Mouse (Mus musculus): ENCODE data around the gene Arhgef1.

The Arhgef1 gene

DNA sequence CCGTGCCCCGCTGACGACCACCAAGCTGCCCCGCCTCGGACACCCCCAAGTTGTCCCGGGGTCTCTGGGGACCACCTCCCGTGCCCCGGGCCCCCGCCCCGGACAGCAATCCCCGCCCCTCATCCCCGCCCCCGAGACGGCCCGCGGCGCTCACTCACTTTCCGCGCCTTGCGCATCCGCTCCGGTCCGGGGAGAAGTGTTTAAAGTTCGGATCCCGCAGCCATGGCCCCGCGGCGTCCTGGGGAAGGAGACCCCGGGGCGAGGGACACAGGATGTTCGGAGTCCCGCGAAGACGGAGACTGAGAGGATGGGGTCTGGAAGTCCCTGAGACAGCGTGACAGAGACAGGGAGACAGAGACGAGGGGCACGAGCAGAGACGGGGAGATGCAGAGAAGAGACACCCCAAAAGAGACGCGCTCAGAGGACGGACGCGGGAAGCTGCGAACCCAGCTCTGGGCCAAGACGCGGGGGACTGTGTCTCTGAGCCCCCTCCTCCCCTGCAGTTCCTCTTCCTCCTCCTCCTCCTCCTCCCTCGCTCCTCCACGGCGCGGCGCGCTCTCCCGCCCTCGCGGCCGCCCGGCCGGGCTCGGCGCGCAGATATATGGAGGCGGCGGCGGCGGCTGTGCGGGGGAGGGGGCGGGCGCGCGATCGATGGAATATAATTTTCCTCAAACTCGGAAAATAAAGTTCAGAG, 41.7 kb downstream of the Arhgef1 start, which contains the start of gene Gm4881:
TSS of gene Gm4881 (minus strand) at position 238 of the 694 bp plus-strand sequence.
- no peak for DNase-seq (ENCODE audit: low read depth, low spot score)

DNA sequence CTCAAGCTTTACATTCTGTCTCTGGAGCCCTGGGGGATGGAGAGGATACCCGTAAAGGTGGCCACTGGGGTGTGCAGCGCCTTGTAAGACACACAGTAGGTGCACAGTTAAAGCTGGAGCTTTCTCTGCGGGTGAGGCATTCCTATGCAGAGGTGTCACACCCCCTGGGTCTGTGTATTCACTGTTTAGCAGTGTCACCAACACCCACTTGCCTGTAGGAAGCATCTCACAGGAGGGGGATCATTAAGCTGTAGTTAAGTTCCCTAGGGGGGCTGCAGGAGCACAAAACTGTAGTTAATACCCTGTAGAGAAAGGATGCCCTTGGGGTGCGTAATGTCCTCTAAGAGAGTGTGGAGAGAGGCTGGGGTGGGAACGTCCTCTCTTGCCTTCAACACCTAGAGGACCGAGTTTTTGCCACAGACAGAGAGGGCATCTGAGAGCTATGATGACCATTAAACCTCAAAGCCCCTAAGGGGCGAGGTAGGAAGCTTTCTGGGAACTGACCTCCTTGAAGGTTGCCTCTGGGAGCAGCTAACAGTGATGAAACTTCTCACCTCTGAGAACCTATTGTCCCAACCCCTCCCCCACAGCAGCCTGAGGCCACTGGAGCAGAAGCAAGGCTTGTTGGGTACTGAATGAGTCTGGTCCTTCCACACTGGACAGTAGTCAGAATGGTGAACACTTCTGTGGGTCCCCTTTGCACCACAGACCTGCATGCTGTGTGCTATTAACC, 44.8 kb downstream of the Arhgef1 start:
- DNase-seq (ENCODE audit: low read depth, low spot score) = no peak

DNA sequence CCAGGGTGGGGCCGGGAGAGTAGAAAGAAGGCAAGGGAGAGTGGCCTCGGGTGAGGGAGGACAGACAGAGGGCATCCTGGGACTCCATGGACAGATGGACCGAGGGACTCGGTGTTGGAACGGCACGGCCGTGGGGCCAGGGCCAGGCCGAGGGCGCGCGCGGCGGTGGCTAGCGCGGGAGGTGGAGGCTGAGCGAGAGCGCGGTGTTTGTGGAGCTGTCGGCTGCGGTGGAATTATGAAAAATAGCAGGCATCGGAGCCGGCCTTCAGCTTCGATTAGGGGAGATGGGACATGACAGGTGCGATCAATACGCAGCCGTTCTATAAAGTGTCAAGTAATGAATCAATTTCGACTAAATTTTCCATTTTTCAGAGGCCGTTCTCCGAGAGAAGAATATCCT, 46.1 kb downstream of the Arhgef1 start:
- DNase-seq (ENCODE audit: low read depth, low spot score) = no peak

DNA sequence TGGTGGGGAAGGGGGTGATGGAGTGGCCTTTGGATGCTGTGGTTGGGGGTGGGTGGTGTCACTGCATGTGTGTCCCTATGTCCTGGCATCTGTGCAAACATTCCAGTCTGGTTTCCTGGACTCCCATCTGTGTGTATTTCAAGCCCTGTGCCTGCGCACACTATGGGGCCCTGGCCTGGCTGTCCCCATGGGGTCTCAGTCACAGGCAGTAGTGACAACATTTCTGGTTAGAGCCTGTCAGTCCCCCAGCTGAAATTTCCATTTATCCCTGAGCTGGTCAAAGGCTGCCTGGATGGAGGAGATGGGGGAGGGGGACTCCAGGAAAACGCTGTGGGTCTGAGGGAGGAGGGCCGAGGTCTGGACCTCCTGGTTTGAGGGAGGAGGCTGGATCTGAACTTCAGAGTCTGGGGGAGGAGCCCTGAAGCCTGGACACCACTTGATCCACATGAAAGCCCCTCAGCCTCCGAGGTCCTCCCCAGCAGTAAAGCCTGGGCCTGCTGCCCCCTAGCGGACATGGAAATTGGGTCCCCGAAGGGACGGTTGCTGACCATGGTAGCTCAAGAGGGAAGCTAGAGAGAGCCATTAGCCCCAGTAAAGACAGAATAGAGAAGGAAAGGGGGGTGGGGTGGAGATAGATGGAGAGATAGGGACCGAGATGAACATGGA, 47.4 kb downstream of the Arhgef1 start:
- DNase-seq (ENCODE audit: low read depth, low spot score) = no peak

DNA sequence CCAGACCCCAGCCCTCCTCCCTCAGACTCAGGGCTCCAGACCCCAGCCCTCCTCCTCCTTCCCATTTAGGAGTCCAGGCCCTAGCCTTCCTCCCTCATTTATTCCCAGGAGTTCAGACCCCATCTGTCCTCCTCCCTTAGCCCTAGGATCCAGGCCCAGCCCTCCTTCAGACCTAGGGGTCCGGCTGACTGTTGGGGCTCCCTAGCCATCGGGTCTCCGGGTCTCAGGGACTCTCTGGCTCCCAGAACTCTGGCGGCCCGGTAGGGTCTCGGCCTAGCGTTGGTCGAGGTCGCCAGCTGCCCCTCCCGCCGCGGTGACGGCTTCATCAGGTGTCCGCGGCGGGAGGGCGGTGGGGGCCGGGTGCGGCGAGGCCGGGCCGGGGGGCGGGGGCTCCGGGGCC, 51.3 kb downstream of the Arhgef1 start:
- DNase-seq (ENCODE audit: low read depth, low spot score) = no peak

DNA sequence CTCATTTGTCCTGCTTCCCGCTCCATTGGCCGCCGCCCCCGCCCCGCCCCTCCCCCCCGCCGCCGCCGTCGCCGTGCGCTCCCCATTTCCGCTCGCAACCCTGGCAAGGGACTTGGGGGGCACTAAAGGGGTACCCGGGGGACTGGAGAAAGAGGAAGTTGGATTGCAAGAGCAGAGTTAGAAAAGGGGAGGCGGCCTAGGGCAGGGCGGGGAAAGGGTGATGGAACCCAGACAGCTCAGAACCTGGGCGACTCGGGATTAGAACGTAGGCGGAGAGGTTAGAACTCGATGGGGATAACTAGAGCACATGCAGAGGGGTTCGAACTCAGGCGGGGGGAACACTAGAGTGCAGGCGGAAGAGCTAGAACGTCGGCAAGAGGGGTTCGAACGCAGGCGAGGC, 51.7 kb downstream of the Arhgef1 start:
- DNase-seq (ENCODE audit: low read depth, low spot score) = no peak

DNA sequence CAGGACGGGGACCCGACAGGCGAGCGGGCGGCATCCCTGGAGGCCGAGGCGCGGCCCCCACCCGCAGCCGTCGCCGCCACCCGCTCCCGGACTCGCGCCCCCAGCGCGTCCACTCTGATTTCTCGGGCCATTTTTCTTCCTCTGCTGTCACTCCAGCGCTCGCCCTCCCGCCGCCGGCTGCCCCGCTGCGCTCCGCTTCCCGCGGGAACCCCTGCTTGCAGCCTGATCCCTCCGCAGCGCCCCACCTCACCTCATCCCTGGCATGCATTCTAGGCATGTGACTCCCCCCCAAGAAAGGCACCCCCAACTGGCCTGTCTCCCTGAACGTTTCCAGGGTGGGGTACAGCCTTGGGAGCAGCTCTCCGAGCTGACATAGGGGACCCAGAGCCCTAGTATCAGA, 52.5 kb downstream of the Arhgef1 start:
- DNase-seq (ENCODE audit: low read depth, low spot score) = no peak

DNA sequence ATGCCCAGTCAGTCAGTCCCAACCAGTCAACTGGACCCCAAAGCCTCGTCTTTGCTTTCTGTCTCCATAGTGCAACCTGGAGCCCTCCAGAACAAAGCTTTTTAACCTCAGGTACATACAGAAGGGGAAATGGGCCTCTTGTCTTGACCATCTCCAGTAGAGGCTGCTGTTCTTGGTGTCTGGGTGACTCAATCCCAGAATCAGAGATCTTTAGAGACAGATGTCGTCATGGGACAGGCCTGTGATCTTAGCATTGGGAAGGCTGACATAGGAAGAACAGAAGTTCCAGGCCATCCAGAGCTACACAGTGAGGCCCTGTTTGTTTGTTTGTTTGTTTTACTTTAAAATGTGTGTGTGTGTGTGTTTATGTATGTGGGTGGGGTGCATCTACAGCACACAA, 61.6 kb downstream of the Arhgef1 start:
- DNase-seq (ENCODE audit: low read depth, low spot score) = no peak

DNA sequence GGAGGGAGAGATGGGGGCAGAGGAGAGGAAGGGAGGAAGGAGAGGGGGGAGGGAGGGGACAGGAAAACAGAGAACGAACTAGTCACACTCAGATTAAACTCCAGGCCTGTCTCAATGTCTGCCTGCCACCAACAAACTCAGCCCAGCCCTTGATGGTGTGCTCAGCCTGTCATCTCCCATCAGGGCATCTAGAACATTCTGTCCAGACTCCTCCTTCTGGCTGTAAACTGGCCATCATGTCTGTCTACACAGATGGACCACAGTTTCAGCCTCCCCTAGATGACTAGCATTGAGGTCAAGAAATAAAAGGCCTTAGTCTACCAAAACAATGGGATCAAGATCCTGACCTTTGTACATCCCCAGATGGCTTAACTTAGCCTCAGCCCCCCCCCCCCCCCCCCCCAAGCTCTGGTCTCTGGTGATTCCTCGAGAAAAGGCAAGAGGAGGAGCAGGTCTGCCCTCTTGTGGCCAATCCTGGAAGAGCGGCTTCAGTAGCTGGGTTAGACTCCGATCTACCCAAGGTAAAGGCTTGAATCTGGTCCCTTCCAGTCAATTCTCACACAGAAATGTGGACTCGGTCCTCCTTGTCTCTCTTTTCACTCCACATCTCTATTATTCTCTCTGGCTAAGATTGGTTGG, 62.3 kb downstream of the Arhgef1 start:
- DNase-seq (ENCODE audit: low read depth, low spot score) = no peak

DNA sequence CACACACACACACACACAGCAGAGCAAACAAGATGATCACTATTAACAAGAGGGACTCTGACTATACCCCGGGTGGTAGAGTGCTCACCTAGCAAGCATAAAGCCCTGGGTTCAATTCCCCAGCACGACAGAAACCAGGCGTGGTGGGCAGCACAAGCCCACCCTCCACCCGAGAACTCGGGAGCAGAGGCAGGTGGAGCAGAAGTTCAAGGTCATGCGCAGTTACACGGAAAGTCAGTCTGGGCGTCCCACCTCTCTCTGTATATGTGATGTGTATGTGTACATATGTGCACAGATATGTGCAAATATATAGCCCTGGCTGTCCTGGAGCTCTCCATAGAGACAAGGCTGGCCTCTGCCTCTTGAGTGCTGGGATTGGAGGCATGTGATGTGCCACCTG, 65.3 kb downstream of the Arhgef1 start:
- no peak for DNase-seq (ENCODE audit: low read depth, low spot score)

DNA sequence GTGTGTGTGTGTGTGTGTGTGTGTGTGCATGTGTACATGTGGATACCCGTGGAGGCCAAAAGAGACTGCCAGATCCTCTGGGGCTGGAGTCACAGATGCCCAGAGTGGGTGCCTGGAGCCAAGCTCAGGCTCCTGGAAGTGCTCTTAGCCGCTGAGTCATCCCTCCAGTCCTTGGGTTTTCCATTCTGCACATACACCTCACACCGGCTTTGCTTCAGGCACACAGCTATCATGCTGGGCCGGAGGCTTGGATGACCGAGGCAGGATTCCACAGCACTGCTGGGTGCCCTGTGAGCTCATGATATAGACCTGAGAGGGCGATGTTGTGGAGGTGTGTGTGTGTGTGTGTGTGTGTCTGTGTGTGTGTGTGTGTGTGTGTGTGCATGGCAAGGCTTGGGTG, 65.8 kb downstream of the Arhgef1 start:
- DNase-seq (ENCODE audit: low read depth, low spot score) = no peak

DNA sequence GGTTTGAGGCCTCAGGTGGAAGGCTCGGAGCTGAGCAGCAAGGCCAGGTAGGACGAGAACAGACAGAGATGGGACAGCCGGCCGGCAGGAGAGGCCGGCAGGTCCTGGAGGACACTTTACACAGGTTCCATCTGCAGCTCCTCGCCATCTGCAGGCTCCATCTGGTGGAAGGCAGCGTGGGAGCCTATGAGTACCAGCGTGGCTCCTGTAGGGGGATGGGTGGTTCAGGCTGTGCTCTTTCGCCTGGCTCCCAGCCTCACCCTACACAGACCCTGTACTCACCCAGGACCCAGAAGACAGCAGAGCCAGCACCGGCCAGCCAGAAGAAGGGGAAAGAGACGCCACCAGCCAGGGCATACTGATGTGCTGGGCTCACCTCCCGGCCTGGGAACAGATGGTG, 67.1 kb downstream of the Arhgef1 start:
- DNase-seq (ENCODE audit: low read depth, low spot score) = no peak

DNA sequence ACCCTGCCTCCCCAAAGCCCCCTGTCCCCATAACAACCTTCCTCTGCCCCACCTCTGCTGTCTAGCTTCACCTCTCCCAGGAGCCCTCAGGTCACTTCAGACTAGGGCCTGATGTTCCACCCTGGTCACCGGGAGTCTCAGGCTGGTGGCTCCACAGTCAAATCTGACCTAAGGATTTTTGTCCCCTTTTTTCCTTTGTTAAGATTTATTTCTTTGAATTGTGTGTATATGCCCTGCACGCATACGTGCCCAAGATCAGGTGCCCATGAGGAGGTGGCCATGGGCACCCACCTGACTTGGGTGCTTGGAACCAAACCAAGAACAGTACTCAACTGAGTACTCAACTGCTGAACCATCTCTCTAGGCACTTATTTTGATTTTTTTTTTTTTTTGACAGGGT, 67.6 kb downstream of the Arhgef1 start:
- DNase-seq (ENCODE audit: low read depth, low spot score) = no peak

DNA sequence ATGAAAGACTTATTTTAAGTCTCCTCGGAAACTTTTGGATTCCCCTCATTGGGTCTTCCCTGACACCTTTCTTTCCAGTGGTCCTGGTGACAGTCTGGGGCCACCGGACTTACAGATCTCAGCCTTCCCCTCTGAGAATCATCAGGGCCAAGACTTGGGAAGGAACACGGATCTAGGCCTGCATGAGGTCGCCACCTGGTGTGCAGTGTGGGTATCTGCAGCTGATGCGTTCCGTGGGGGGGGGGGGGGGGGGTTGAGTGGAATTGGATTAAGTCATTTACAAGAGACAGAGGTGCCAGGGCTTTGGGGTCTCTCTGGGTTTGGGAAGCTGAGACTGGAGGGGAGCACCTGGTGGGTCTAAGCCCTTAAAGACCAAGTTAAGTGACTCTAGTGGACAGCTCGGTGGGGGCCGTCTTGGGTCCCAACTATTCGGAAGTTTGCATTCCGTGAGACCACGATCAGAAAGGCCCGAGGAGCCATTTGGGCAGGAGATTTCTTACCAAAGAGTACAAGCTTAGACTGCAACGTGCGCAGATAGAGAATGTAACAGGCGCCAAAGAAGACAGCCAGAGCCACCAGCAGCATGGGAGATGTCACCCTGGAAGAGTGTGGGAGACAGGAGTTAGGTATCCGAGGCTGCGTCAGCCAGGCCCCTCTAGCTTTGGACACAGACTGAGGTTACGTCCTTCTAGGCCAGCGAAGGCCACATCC, 68.7 kb downstream of the Arhgef1 start:
- DNase-seq (ENCODE audit: low read depth, low spot score) = no peak

DNA sequence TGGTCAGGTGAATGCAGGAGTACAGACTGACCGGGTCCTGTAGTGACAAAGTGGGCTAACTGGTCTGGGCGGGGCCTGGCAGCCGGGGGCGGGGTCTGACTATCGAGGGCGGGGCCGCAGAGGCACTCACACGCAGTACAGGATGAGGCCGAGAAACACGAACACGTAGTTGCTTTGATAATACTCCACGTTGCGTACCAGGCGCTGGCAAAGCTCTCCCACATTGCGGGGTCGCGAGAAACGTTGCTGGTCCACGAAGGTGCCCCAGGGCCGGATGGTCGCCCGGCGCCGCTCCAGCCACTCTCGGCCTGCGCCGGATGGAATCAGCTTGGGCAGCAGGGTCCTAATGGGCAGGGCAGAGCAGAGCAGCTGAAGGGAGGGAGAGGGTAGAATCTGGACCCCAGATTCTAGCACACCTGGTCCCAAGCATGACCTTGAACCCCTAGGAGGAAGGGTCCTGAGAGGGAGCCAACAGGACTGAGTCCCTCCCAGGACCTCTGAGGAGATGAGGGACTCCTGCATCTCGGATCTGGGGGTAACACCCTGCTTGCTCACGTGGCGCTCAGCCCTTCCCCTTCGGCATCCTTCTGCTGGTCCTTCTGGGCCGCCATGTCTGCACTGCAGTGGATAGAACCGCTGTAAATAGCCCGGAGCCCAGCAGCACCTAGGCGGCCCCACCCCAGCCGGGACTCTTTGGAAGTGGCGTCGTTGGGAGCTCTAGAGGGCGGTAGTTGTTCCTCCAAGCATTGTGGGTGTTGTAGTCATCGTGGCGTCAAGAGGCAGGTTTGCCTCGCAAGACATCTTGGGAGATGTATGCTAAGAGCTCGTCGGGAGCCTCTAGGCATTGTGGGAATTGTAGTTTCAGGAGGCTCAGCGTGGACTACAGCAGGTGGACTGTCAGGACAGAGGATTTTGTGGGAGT, 69.5 kb downstream of the Arhgef1 start, which contains the start of gene Rabac1:
TSS of gene Rabac1 (minus strand) at position 783 of the 922 bp plus-strand sequence.
- DNase-seq (ENCODE audit: low read depth, low spot score) = peak; percentile 92

DNA sequence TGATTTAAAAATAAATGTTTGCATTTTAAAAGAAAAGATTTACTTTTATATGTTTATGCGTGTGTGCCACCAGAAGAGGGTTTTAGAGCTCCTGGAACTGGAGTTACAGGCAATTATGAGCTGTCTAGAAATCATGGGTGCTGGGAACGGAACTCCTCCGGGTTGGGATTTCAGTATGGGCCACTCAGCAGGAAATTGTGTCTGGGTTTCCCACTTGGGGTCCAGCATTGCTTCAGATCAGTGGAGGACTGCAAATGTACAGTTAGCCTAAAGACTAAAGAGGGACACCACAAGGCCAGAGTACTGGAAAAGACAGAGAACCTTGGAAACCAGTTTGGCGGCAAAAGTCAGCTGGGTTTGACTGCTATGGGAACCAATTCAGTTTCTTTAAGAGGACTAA, 70.5 kb downstream of the Arhgef1 start:
- no peak for DNase-seq (ENCODE audit: low read depth, low spot score)

DNA sequence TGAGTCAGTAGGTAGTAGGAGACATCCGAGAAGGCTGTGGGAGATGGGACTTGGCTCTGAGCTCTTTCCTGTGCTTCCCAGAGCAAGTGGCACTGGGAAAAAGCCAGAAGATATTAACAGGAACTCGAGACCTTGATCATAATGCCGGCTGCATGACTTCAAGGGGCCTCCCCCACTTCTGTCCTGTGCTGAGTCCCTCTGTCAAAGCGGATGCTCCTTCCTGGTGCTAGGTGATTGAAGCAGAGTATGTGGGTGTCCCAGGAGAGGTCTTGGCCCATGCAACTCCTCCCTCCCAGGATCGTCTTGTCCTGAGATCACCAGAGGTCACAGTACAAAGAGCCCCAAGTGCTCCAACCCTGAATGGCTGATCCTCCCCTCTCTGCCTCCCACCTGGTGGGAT, 71.2 kb downstream of the Arhgef1 start:
- DNase-seq (ENCODE audit: low read depth, low spot score) = no peak

DNA sequence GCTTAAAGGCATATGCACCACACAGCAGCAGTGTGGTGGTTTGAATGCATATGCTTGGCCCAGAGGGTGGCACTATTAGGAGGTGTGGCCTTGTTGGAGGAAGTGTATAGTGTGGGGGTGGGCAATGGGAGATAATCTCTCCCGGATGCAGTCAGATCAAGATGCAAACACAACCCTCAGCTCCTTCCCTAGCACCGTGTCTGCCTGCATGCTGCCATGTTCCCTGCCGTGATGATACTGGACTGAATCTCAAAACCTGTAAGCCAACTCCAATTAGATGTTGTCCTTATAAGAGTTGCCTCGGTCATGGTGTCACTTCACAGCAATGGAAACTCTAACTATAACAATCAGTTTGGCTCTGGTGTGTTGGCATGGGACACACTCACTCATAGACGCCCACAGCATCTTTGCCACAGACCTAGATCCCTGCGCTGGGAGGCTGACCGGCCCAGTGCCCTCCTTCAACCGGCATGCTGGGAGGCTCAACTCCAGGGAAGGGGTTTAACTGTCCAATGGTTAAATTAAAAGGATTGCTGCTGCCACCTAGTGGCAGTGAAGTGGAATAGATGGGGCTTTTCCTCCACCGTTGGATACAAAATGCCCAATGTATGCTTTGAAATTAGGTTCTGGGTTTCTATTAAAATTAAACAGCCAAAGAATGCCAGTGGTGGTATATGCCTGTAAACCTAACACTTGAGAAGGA, 72.3 kb downstream of the Arhgef1 start:
- DNase-seq (ENCODE audit: low read depth, low spot score) = no peak
